Mouse (Mus musculus) G1E (cell line): Measurements from ENCODE around the gene Miip.
"Not testable (repeated sequence)": the region's sequence is repeated elsewhere in the genome, so short reads cannot be mapped to it uniquely, and the experiment has no call there.

Experiments
- GATA2 ChIP-seq: IDR thresholded peaks from 2 replicates; pipeline ENCODE4 v1.6.1; 2012; ENCODE audit warnings: low read depth, low read length, inconsistent platforms, borderline replicate concordance
- POLR2AphosphoS5 ChIP-seq: IDR thresholded peaks from 2 replicates; pipeline ENCODE4 v1.6.1; 2012; ENCODE audit warnings: low read depth, low read length, inconsistent platforms; ENCODE audit not compliant: insufficient replicate concordance

GRCm38 (mm10) chr4:147821414-147821813, 47.2 kb downstream of the Miip start:
- TF ChIP-seq POLR2AphosphoS5, GATA2: not testable (repeated sequence)
